In genomic region chr2:154803372-154803771, GRCm38 (mm10) we compare ENCODE assay signal across 37 mouse cellular contexts. TPM values are rescaled to one million over a fixed set of nuclear protein-coding genes. Genes with fewer than 3 reads are reported as not detected.
DNase-seq lines count a peak whose midpoint lies in the region; ATAC-seq and TF ChIP-seq lines count a peak whose summit lies in the region.
"Had no signal": no experiment of that assay in that cellular context is flagged by ENCODE, and none has a peak within 500 bp of the region (broad histone marks: within the 10 kb centered on the region; RNA-seq: fewer than 3 reads in every experiment).

No protein-coding gene starts in this region.

- H3K36me3 ChIP-seq in liver, embryonic 12.5 days: peaks cover 27% of the 10 kb centered on the region
- H3K36me3 ChIP-seq in liver, postnatal 0 days (replicated peaks; ENCODE audit: insufficient read depth, low read length): no peaks in the 10 kb centered on the region; the same call in 1 of the 2 replicates
- peaks cover 4% of the 10 kb centered on the region; the same call in 1 of the 2 replicates for H3K36me3 ChIP-seq in lung, embryonic 14.5 days (ENCODE audit: insufficient read depth)
- H3K36me3 ChIP-seq in lung, postnatal 0 days (ENCODE audit: insufficient read depth, low read length): no peaks in the 10 kb centered on the region
- peaks cover 3 to 29% of the 10 kb centered on the region in 2 experiments for H3K36me3 ChIP-seq in MEL (ENCODE audit: control insufficient read depth in 1 of 2, insufficient read depth in 2 of 2, low read length in 2 of 2)
- H3K36me3 ChIP-seq: embryonic facial prominence, embryonic 15.5 days; hindbrain, embryonic 12.5 days; hindbrain, embryonic 15.5 days had no signal

- peaks cover 79% of the 10 kb centered on the region for H3K4me1 ChIP-seq in liver, embryonic 12.5 days
- peaks cover 16% of the 10 kb centered on the region for H3K4me1 ChIP-seq in liver, postnatal 0 days (ENCODE audit: insufficient read depth)
- peaks cover 3% of the 10 kb centered on the region; the same call in 1 of the 2 replicates for H3K4me1 ChIP-seq in lung, embryonic 14.5 days (ENCODE audit: insufficient read depth)
- H3K4me1 ChIP-seq in lung, postnatal 0 days (ENCODE audit: insufficient read depth, low read depth, low read length): peaks cover 11% of the 10 kb centered on the region; the same call in 1 of the 2 replicates
- peaks cover 14 to 20% of the 10 kb centered on the region in 2 experiments for H3K4me1 ChIP-seq in MEL (ENCODE audit: control insufficient read depth in 1 of 2, insufficient read depth in 2 of 2, low read length in 2 of 2)
- H3K4me1 ChIP-seq in embryonic fibroblast, embryonic 13.5 days (ENCODE audit: control insufficient read depth, insufficient read depth, low read length): peaks cover 7% of the 10 kb centered on the region
- H3K4me1 ChIP-seq: hindbrain, embryonic 12.5 days had no signal

- H3K4me2 ChIP-seq in liver, embryonic 12.5 days: peak overlapping the region; percentile 15
- H3K4me2 ChIP-seq in liver, postnatal 0 days (ENCODE audit: low read depth, low read length): no peak overlapping the region
- H3K4me2 ChIP-seq in lung, embryonic 14.5 days: no peak overlapping the region
- no peak overlapping the region for H3K4me2 ChIP-seq in lung, postnatal 0 days (replicated peaks; ENCODE audit: low read depth, low read length)
- H3K4me2 ChIP-seq: embryonic facial prominence, embryonic 15.5 days; forebrain, embryonic 13.5 days; heart, embryonic 11.5 days; hindbrain, embryonic 12.5 days; hindbrain, embryonic 15.5 days had no signal

- WGBS in liver, embryonic 12.5 days (ENCODE audit: insufficient replicate concordance): 86% methylated on average over 1 of the region's 1 CpGs
- WGBS in liver, postnatal 0 days (ENCODE audit: insufficient replicate concordance): 97% methylated on average over 1 of the region's 1 CpGs
- 66% methylated on average over 1 of the region's 1 CpGs for WGBS in lung, embryonic 14.5 days
- 64% methylated on average over 1 of the region's 1 CpGs for WGBS in lung, postnatal 0 days

- H3K79me2 ChIP-seq in MEL (ENCODE audit: control insufficient read depth, insufficient read depth, low read length, poor library complexity): peaks cover 72% of the 10 kb centered on the region

- DNase-seq in liver, postnatal 0 days: no peak
- peak; percentile 57 for DNase-seq in lung, embryonic 14.5 days
- DNase-seq in lung, postnatal 0 days (ENCODE audit: low spot score): no peak
- no peak for DNase-seq in MEL (ENCODE audit: low read depth, low spot score)
- no peak for DNase-seq in cerebellum, adult 8-10 months
- DNase-seq in adrenal gland, postnatal 25 days: no peak
- DNase-seq: adrenal gland, adult 2 months; adrenal gland, postnatal 14 days; cerebellum, adult 11-12 months; cerebellum, adult 9-10 months; cerebellum, postnatal 14 days; gastrocnemius, postnatal 10 days; heart, adult 11 months had no signal

- no peak for ATAC-seq in liver, embryonic 12.5 days
- no peak for ATAC-seq in liver, postnatal 0 days
- peak; percentile 63 for ATAC-seq in lung, embryonic 14.5 days (ENCODE audit: insufficient read depth)
- ATAC-seq in lung, postnatal 0 days: no peak
- ATAC-seq: CD4-positive, CD25-positive, alpha-beta regulatory T cell, adult 4 months; forebrain, embryonic 13.5 days; forebrain, embryonic 16.5 days; intestine, postnatal 0 days; Patski had no signal

- H3K27me3 ChIP-seq in liver, embryonic 12.5 days (replicated peaks): no peaks in the 10 kb centered on the region
- no peaks in the 10 kb centered on the region for H3K27me3 ChIP-seq in liver, postnatal 0 days (ENCODE audit: insufficient read depth, low read length)
- H3K27me3 ChIP-seq in lung, embryonic 14.5 days (ENCODE audit: insufficient read depth, low read length): no peaks in the 10 kb centered on the region
- H3K27me3 ChIP-seq in lung, postnatal 0 days (replicated peaks; ENCODE audit: insufficient read depth, low read length): no peaks in the 10 kb centered on the region
- H3K27me3 ChIP-seq in MEL (ENCODE audit: control insufficient read depth in 1 of 2, insufficient read depth in 2 of 2, low read length in 2 of 2): no peaks in the 10 kb centered on the region
- H3K27me3 ChIP-seq: embryonic facial prominence, embryonic 15.5 days; forebrain, embryonic 13.5 days; hindbrain, embryonic 12.5 days; hindbrain, embryonic 15.5 days; Patski had no signal

- no peak overlapping the region for H3K4me3 ChIP-seq in liver, embryonic 12.5 days
- H3K4me3 ChIP-seq in liver, postnatal 0 days (ENCODE audit: low read depth, low read length): no peak overlapping the region
- no peak overlapping the region for H3K4me3 ChIP-seq in lung, embryonic 14.5 days (ENCODE audit: low read depth, low read length)
- H3K4me3 ChIP-seq in lung, postnatal 0 days (ENCODE audit: low read depth, low read length): no peak overlapping the region
- H3K4me3 ChIP-seq in MEL (ENCODE audit: control insufficient read depth in 1 of 2, insufficient read depth in 1 of 2, low read depth in 2 of 2, low read length in 2 of 2): no peak overlapping the region
- no peak overlapping the region for H3K4me3 ChIP-seq in embryonic fibroblast, embryonic 13.5 days (ENCODE audit: insufficient read depth, low read length)
- H3K4me3 ChIP-seq: embryonic facial prominence, embryonic 15.5 days; erythroblast, embryonic 14.5 days; forebrain, embryonic 10.5 days; forebrain, embryonic 13.5 days; hindbrain, embryonic 12.5 days; hindbrain, embryonic 15.5 days had no signal

- no peak for TF ChIP-seq CTCF in liver, postnatal 0 days (IDR thresholded peaks at IDR 0.05; ENCODE audit: low read depth)
- TF ChIP-seq CTCF in lung, embryonic 14.5 days (IDR thresholded peaks at IDR 0.05; ENCODE audit: low read depth): no peak
- TF ChIP-seq CTCF in lung, postnatal 0 days (IDR thresholded peaks at IDR 0.05): no peak
- no peak for TF ChIP-seq CTCF in MEL (IDR thresholded peaks at IDR 0.05 in 2 of 3, conservative IDR thresholded peaks at IDR 0.05 in 1 of 3; ENCODE audit: control insufficient read depth in 1 of 3, insufficient read depth in 1 of 3, low read depth in 2 of 3, low read length in 3 of 3, poor library complexity in 1 of 3, severe bottlenecking in 1 of 3)
- TF ChIP-seq CTCF in embryonic fibroblast, embryonic 13.5 days (IDR thresholded peaks at IDR 0.05; ENCODE audit: borderline replicate concordance, insufficient read depth, low read length): no peak

- no peak for TF ChIP-seq EP300 in liver, postnatal 0 days (IDR thresholded peaks at IDR 0.05; ENCODE audit: low read depth)
- TF ChIP-seq EP300 in lung, postnatal 0 days (IDR thresholded peaks at IDR 0.05): no peak
- TF ChIP-seq EP300 in MEL (IDR thresholded peaks at IDR 0.05; ENCODE audit: low read depth in 1 of 2, low read length in 2 of 2): no peak

- no peaks in the 10 kb centered on the region for H3K9me3 ChIP-seq in liver, embryonic 12.5 days (replicated peaks)
- H3K9me3 ChIP-seq in liver, postnatal 0 days (ENCODE audit: low read length): no peaks in the 10 kb centered on the region
- H3K9me3 ChIP-seq in lung, embryonic 14.5 days (ENCODE audit: low read depth, low read length): no peaks in the 10 kb centered on the region
- H3K9me3 ChIP-seq in lung, postnatal 0 days (ENCODE audit: low read length): no peaks in the 10 kb centered on the region
- H3K9me3 ChIP-seq in MEL (replicated peaks; ENCODE audit: insufficient read depth, low read length): no peaks in the 10 kb centered on the region
- H3K9me3 ChIP-seq: embryonic facial prominence, embryonic 15.5 days; forebrain, embryonic 10.5 days; forebrain, embryonic 13.5 days; hindbrain, embryonic 12.5 days; hindbrain, embryonic 15.5 days had no signal

- H3K9ac ChIP-seq in liver, embryonic 12.5 days: no peak overlapping the region
- no peak overlapping the region for H3K9ac ChIP-seq in liver, postnatal 0 days (replicated peaks)
- no peak overlapping the region for H3K9ac ChIP-seq in lung, embryonic 14.5 days
- no peak overlapping the region for H3K9ac ChIP-seq in lung, postnatal 0 days (replicated peaks; ENCODE audit: low read depth)
- no peak overlapping the region for H3K9ac ChIP-seq in MEL (ENCODE audit: control insufficient read depth, low read depth, low read length, poor library complexity, severe bottlenecking)
- H3K9ac ChIP-seq: embryonic facial prominence, embryonic 15.5 days; forebrain, embryonic 13.5 days; hindbrain, embryonic 12.5 days; hindbrain, embryonic 15.5 days had no signal

- no peak for TF ChIP-seq POLR2A in MEL (IDR thresholded peaks at IDR 0.05; ENCODE audit: control insufficient read depth in 1 of 2, insufficient read depth in 1 of 2, low read depth in 1 of 2, low read length in 2 of 2, poor library complexity in 1 of 2)
- TF ChIP-seq POLR2A in embryonic fibroblast, embryonic 13.5 days (IDR thresholded peaks at IDR 0.05; ENCODE audit: low read depth, low read length): no peak

- no peak overlapping the region for H3K27ac ChIP-seq in liver, embryonic 12.5 days
- H3K27ac ChIP-seq in liver, postnatal 0 days (ENCODE audit: low read depth): no peak overlapping the region
- no peak overlapping the region for H3K27ac ChIP-seq in lung, embryonic 14.5 days (ENCODE audit: low read depth)
- no peak overlapping the region for H3K27ac ChIP-seq in lung, postnatal 0 days (ENCODE audit: low read length)
- no peak overlapping the region for H3K27ac ChIP-seq in MEL (ENCODE audit: control insufficient read depth, low read depth, low read length)
- H3K27ac ChIP-seq in embryonic fibroblast, embryonic 13.5 days (ENCODE audit: insufficient read depth, low read length): 0 out of 2 replicates have a peak overlapping the region, but pooled peaks have one; percentile 18
- H3K27ac ChIP-seq: embryonic facial prominence, embryonic 15.5 days; forebrain, embryonic 10.5 days; forebrain, embryonic 13.5 days; hindbrain, embryonic 12.5 days; hindbrain, embryonic 15.5 days had no signal

- TF ChIP-seq RAD21 in MEL (IDR thresholded peaks at IDR 0.05; ENCODE audit: low read depth, low read length): no peak

RNA-seq across cellular contexts. Expression of gene a, which starts 12.2 kb away (rescaled TPM):
- polyA plus RNA-seq in liver, embryonic 12.5 days (2016; fragmentation: Nextera tagmentation; extraction: Ambion mirVana): 0.29 and 0.36 TPM in 2 replicates
- polyA plus RNA-seq in liver, postnatal 0 days (2015; fragmentation: Nextera tagmentation; extraction: Ambion mirVana): 0.31 TPM in 1 of 2 replicates, not detected in the other
- polyA plus RNA-seq in lung, embryonic 14.5 days (2014; fragmentation: Nextera tagmentation; extraction: Ambion mirVana): not detected in 2 replicates
- polyA plus RNA-seq in lung, postnatal 0 days (2015; fragmentation: Nextera tagmentation; extraction: Ambion mirVana): not detected in 2 replicates
- not detected in 2 replicates for total RNA-seq in MEL (2012; rRNA removed)
- polyA plus RNA-seq in MEL (2012; ENCODE audit: insufficient read depth in 1 of 2, insufficient read length in 2 of 2, low read depth in 1 of 2, low replicate concordance in 2 of 2, missing spikeins in 1 of 2): not detected
- not detected in 2 replicates for polyA plus RNA-seq in embryonic fibroblast, embryonic 13.5 days (2011; ENCODE audit: insufficient read length, low read depth, missing spikeins)
- not detected in 2 replicates for total RNA-seq in adrenal gland, postnatal 25 days (2021)
- total RNA-seq: adrenal gland, adult 2 months; adrenal gland, postnatal 14 days; gastrocnemius, adult 18-20 months; gastrocnemius, postnatal 10 days; gastrocnemius, postnatal 4 days; heart, adult 8-10 months; heart, postnatal 25 days; hematopoietic stem cell, adult 5-6 weeks had no signal
- polyA plus RNA-seq: C2C12; CD4-positive, CD25-positive, alpha-beta regulatory T cell, adult 4 months; erythroblast, embryonic 14.5 days; heart, embryonic 14.5 days; heart, postnatal 0 days; Patski had no signal

RNA-seq across cellular contexts. Expression of gene Raly, which starts 12.5 kb away (rescaled TPM):
- polyA plus RNA-seq in liver, embryonic 12.5 days (2016; fragmentation: Nextera tagmentation; extraction: Ambion mirVana): 29.6 and 37.1 TPM in 2 replicates
- polyA plus RNA-seq in liver, postnatal 0 days (2015; fragmentation: Nextera tagmentation; extraction: Ambion mirVana): 10.0 and 12.1 TPM in 2 replicates
- 64.3 and 72.9 TPM in 2 replicates for polyA plus RNA-seq in lung, embryonic 14.5 days (2014; fragmentation: Nextera tagmentation; extraction: Ambion mirVana)
- polyA plus RNA-seq in lung, postnatal 0 days (2015; fragmentation: Nextera tagmentation; extraction: Ambion mirVana): 23.7 and 26.3 TPM in 2 replicates
- total RNA-seq in MEL (2012; rRNA removed): 214 and 237 TPM in 2 replicates
- 100 to 1,000 TPM in 1 of 2 experiments, not detected in 1; 407 TPM for polyA plus RNA-seq in MEL (2012; ENCODE audit: insufficient read depth in 1 of 2, insufficient read length in 2 of 2, low read depth in 1 of 2, low replicate concordance in 2 of 2, missing spikeins in 1 of 2)
- polyA plus RNA-seq in embryonic fibroblast, embryonic 13.5 days (2011; ENCODE audit: insufficient read length, low read depth, missing spikeins): 137 and 168 TPM in 2 replicates
- total RNA-seq in adrenal gland, postnatal 25 days (2021): 196 and 201 TPM in 2 replicates

RNA-seq across cellular contexts. Expression of gene Gm14214, which starts 33.5 kb away (rescaled TPM):
- polyA plus RNA-seq in liver, embryonic 12.5 days (2016; fragmentation: Nextera tagmentation; extraction: Ambion mirVana): not detected in 2 replicates
- not detected in 2 replicates for polyA plus RNA-seq in liver, postnatal 0 days (2015; fragmentation: Nextera tagmentation; extraction: Ambion mirVana)
- not detected in 2 replicates for polyA plus RNA-seq in lung, embryonic 14.5 days (2014; fragmentation: Nextera tagmentation; extraction: Ambion mirVana)
- not detected in 2 replicates for polyA plus RNA-seq in lung, postnatal 0 days (2015; fragmentation: Nextera tagmentation; extraction: Ambion mirVana)
- not detected in 2 replicates for total RNA-seq in MEL (2012; rRNA removed)
- polyA plus RNA-seq in MEL (2012; ENCODE audit: insufficient read depth in 1 of 2, insufficient read length in 2 of 2, low read depth in 1 of 2, low replicate concordance in 2 of 2, missing spikeins in 1 of 2): under 1 TPM in 1 of 2 experiments, not detected in 1; 0.17 TPM
- polyA plus RNA-seq in embryonic fibroblast, embryonic 13.5 days (2011; ENCODE audit: insufficient read length, low read depth, missing spikeins): not detected in 2 replicates
- not detected in 2 replicates for total RNA-seq in adrenal gland, postnatal 25 days (2021)
- total RNA-seq: adrenal gland, adult 2 months; adrenal gland, postnatal 14 days; gastrocnemius, adult 18-20 months; gastrocnemius, postnatal 10 days; gastrocnemius, postnatal 4 days; heart, adult 8-10 months; heart, postnatal 25 days; hematopoietic stem cell, adult 5-6 weeks had no signal
- polyA plus RNA-seq: adrenal gland, adult 2 months; brain, embryonic 14.5 days; C2C12; CD4-positive, CD25-positive, alpha-beta regulatory T cell, adult 4 months; embryonic facial prominence, embryonic 11.5 days; embryonic facial prominence, embryonic 15.5 days; erythroblast, embryonic 14.5 days; forebrain, embryonic 10.5 days; forebrain, embryonic 13.5 days; forebrain, embryonic 16.5 days; heart, embryonic 11.5 days; heart, embryonic 14.5 days; heart, postnatal 0 days; hindbrain, embryonic 12.5 days; hindbrain, embryonic 15.5 days; intestine, embryonic 14.5 days; intestine, postnatal 0 days; Patski had no signal
